Mouse (Mus musculus): ENCODE data around the gene 2610507B11Rik. TPM values are rescaled to one million over a fixed set of nuclear protein-coding genes. Genes with fewer than 3 reads are reported as not detected.

Gene 2610507B11Rik
- total RNA-seq (2023), result 10 to 100 TPM; 60.2 to 60.8 TPM

GRCm38 (mm10) chr11:78261380-78262352 lies at the start of gene 2610507B11Rik:
TSS of gene 2610507B11Rik (plus strand) at chr11:78261752.

GRCm38 (mm10) chr11:78245627-78246317 lies 15.8 kb upstream of the 2610507B11Rik start, which contains the start of the genes Sdf2 and Supt6:
TSS of gene Sdf2 (plus strand) at chr11:78245746.
TSS of gene Supt6 (minus strand) at chr11:78245987.

GRCm38 (mm10) chr11:78290654-78291053 lies 29.1 kb downstream of the 2610507B11Rik start, which contains the start of gene BC030499:
TSS of gene BC030499 (plus strand) at chr11:78290841.

GRCm38 (mm10) chr11:78301357-78302084 lies 40.0 kb downstream of the 2610507B11Rik start, which contains the start of gene Spag5:
TSS of gene Spag5 (plus strand) at chr11:78301529.

GRCm38 (mm10) chr11:78322860-78323259 lies 61.3 kb downstream of the 2610507B11Rik start, which contains the start of gene Aldoc:
TSS of gene Aldoc (plus strand) at chr11:78322968.

GRCm38 (mm10) chr11:78327634-78328511 lies 66.3 kb downstream of the 2610507B11Rik start, which contains the start of gene Pigs:
TSS of gene Pigs (plus strand) at chr11:78328415.

Other genes starting within 250 kb of the 2610507B11Rik start
- 1 to 10 TPM; 3.0 to 3.5 TPM for gene Dhrs13, start 229.5 kb upstream of the 2610507B11Rik start, total RNA-seq (2023)
- 100 to 1,000 TPM; 133 to 140 TPM for gene Flot2, start 223.8 kb upstream of the 2610507B11Rik start, total RNA-seq (2023)
- 10 to 100 TPM; 15.4 to 16.7 TPM for gene Eral1, start 181.4 kb upstream of the 2610507B11Rik start, total RNA-seq (2023)
- gene Fam222b, start 167.1 kb upstream of the 2610507B11Rik start, total RNA-seq (2023), result 10 to 100 TPM; 41.9 to 50.7 TPM
- gene Traf4, start 96.2 kb upstream of the 2610507B11Rik start, total RNA-seq (2023), result 1 to 10 TPM; 6.3 to 8.1 TPM
- gene Nek8, start 85.1 kb upstream of the 2610507B11Rik start, total RNA-seq (2023), result 1 to 10 TPM; 4.3 to 7.2 TPM
- 1 to 10 TPM; 6.0 to 7.4 TPM for gene Tlcd1, start 85.0 kb upstream of the 2610507B11Rik start, total RNA-seq (2023)
- 1,000 to 10,000 TPM; 1,117 to 1,118 TPM for gene Rpl23a, start 78.2 kb upstream of the 2610507B11Rik start, total RNA-seq (2023)
- under 1 TPM in 1 of 2 experiments, not detected in 1; 0.46 TPM for gene Rab34, start 73.3 kb upstream of the 2610507B11Rik start, total RNA-seq (2023)
- 1 to 10 TPM; 1.1 to 1.3 TPM for gene Proca1, start 68.4 kb upstream of the 2610507B11Rik start, total RNA-seq (2023)
- 10 to 100 TPM; 42.7 to 43.7 TPM for gene Sdf2, start 16.0 kb upstream of the 2610507B11Rik start, total RNA-seq (2023)
- 10 to 100 TPM; 40.2 to 42.4 TPM for gene Supt6, start 15.8 kb upstream of the 2610507B11Rik start, total RNA-seq (2023)
- gene BC030499, start 29.1 kb downstream of the 2610507B11Rik start, total RNA-seq (2023), result under 1 TPM; 0.26 to 0.68 TPM
- gene Spag5, start 39.8 kb downstream of the 2610507B11Rik start, total RNA-seq (2023), result 10 to 100 TPM; 61.7 to 63.1 TPM
- 1 to 10 TPM; 2.6 to 3.6 TPM for gene Aldoc, start 61.2 kb downstream of the 2610507B11Rik start, total RNA-seq (2023)
- 10 to 100 TPM; 37.7 to 40.2 TPM for gene Pigs, start 66.7 kb downstream of the 2610507B11Rik start, total RNA-seq (2023)
- 100 to 1,000 TPM; 106 to 112 TPM for gene Unc119, start 81.7 kb downstream of the 2610507B11Rik start, total RNA-seq (2023)
- gene Foxn1, start 124.8 kb downstream of the 2610507B11Rik start, total RNA-seq (2023), result under 1 TPM in 1 of 2 experiments, not detected in 1; 0.15 TPM
- under 1 TPM in 1 of 2 experiments, not detected in 1; 0.22 TPM for gene Slc13a2, start 160.5 kb downstream of the 2610507B11Rik start, total RNA-seq (2023)
- 1 to 10 TPM in 1 of 2 experiments, under 1 TPM in 1; 0.79 to 2.1 TPM for gene Slc46a1, start 203.9 kb downstream of the 2610507B11Rik start, total RNA-seq (2023)
- gene Sarm1, start 236.0 kb downstream of the 2610507B11Rik start, total RNA-seq (2023), result under 1 TPM; 0.29 to 0.35 TPM
- gene Vtn, start 237.3 kb downstream of the 2610507B11Rik start, total RNA-seq (2023), result not detected
- gene Sebox, start 241.7 kb downstream of the 2610507B11Rik start, total RNA-seq (2023), result not detected

Data from neutrophil, adult 83 days (primary cell).